Mouse (Mus musculus) cerebellum, postnatal 10 days (tissue): Measurements from ENCODE around the gene P2rx7.

Experiments
- DNase-seq, 2 experiments: peaks; one replicate each; pipeline ENCODE4 v3.0.0; 2021; ENCODE audit warnings: mixed read lengths in 2 of 2

The P2rx7 gene

DNA sequence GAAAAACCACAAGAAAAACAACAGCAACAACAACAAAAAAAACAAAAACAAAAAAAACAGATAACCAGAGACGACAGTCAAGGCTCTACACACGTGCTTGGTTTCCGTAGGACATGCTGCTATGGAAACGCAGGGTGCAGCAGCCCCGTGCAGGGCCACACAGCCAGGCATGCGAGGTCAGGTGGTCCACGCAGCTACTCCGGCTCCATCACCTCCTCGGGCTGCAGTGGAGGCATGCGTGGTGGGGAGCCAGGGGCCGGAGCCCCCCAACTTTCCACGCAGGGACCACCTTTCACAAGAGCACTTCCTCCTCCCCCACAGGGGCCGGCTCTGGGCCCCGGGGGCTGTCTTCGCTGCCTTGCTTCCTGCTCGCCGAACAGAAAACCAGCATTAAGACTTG lies 90.2 kb downstream of the P2rx7 start:
- no peak for DNase-seq

DNA sequence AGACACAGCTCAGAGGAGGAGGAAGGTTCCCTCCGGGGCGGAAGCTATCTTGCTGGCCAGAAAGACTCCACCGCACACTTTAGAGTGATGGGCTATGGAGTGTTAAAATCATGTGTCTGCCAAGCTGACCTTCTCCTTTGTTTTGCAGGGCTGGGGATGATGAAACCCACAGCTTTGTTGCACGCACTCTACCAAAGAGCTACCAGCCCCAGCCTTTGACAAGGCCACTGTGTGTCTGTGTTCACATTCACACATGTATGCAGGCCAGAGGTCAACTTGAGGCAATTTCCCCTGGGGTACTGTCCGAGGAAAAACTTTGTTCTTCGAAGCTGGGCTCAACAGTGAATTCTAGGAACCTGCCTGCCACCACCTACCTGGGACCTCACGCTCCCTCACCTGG lies 92.1 kb downstream of the P2rx7 start:
- DNase-seq: no peak

- DNase-seq: no peak
These were observed 93.0 kb downstream of the P2rx7 start for GRCm38 (mm10) chr5:122736761-122737160.
